10 mouse cellular contexts compared by ENCODE assay signal in genomic region chr15:89480584-89480983, GRCm38 (mm10). TPM values are rescaled to one million over a fixed set of nuclear protein-coding genes. Genes with fewer than 3 reads are reported as not detected.
A peak's percentile ranks its signal among the peaks of the same experiment; 100 is the strongest.
DNase-seq lines count a peak whose midpoint lies in the region; ATAC-seq lines count a peak whose summit lies in the region.
"Had no signal": no experiment of that assay in that cellular context is flagged by ENCODE, and none has a peak within 500 bp of the region (broad histone marks: within the 10 kb centered on the region; RNA-seq: fewer than 3 reads in every experiment).

No protein-coding gene starts in this region.

- H3K4me3 ChIP-seq in embryonic facial prominence, embryonic 14.5 days (ENCODE audit: low read depth, low read length), result no peak overlapping the region
- H3K4me3 ChIP-seq in embryonic facial prominence, embryonic 10.5 days, result no peak overlapping the region
- H3K4me3 ChIP-seq in heart, embryonic 14.5 days (ENCODE audit: control insufficient read depth in 1 of 2, insufficient read depth in 1 of 2, low read depth in 1 of 2, low read length in 2 of 2), result no peak overlapping the region
- no peak overlapping the region for H3K4me3 ChIP-seq in lung, embryonic 15.5 days
- H3K4me3 ChIP-seq: embryonic facial prominence, embryonic 13.5 days; megakaryocyte, embryonic 14.5 days had no signal

- H3K27ac ChIP-seq in embryonic facial prominence, embryonic 14.5 days (replicated peaks; ENCODE audit: low read depth, low read length), result 0 out of 2 replicates have a peak overlapping the region, but pooled peaks have one; percentile 33
- no peak overlapping the region for H3K27ac ChIP-seq in embryonic facial prominence, embryonic 10.5 days (replicated peaks)
- H3K27ac ChIP-seq in heart, embryonic 14.5 days (replicated peaks in 1 of 2; ENCODE audit: control insufficient read depth in 1 of 2, insufficient read depth in 1 of 2, low read depth in 2 of 2, low read length in 2 of 2), result peak overlapping the region; percentile 62 to 77
- peak overlapping the region; percentile 65 for H3K27ac ChIP-seq in lung, embryonic 15.5 days
- H3K27ac ChIP-seq: embryonic facial prominence, embryonic 13.5 days had no signal

- DNase-seq in embryonic facial prominence, embryonic 14.5 days (ENCODE audit: low spot score), result peak; percentile 20
- DNase-seq in embryonic facial prominence, embryonic 10.5 days (ENCODE audit: low spot score), result no peak
- DNase-seq in cerebellum, adult 11-12 months, result peak; percentile 82
- DNase-seq in thymus, postnatal 14 days, result no peak
- DNase-seq in T-cell, adult 2 months (ENCODE audit: low spot score), result no peak
- DNase-seq in thymus, postnatal 4 days, result no peak

- 0 out of 2 replicates have a peak, but pooled peaks cover 3% of the 10 kb centered on the region for H3K9me3 ChIP-seq in embryonic facial prominence, embryonic 14.5 days (ENCODE audit: control insufficient read depth, low read length)
- no peaks in the 10 kb centered on the region for H3K9me3 ChIP-seq in embryonic facial prominence, embryonic 10.5 days
- no peaks in the 10 kb centered on the region for H3K9me3 ChIP-seq in heart, embryonic 14.5 days (ENCODE audit: control insufficient read depth, low read length)
- no peaks in the 10 kb centered on the region for H3K9me3 ChIP-seq in lung, embryonic 15.5 days
- H3K9me3 ChIP-seq: embryonic facial prominence, embryonic 13.5 days had no signal

- peaks cover 7% of the 10 kb centered on the region for H3K4me1 ChIP-seq in embryonic facial prominence, embryonic 14.5 days (ENCODE audit: control insufficient read depth, insufficient read depth, low read length)
- H3K4me1 ChIP-seq in embryonic facial prominence, embryonic 10.5 days, result peaks cover 23% of the 10 kb centered on the region
- H3K4me1 ChIP-seq in heart, embryonic 14.5 days (ENCODE audit: control insufficient read depth in 2 of 2, insufficient read depth in 2 of 2, low read length in 2 of 2), result peaks cover 6 to 20% of the 10 kb centered on the region in 2 experiments; a peak in 3 of 4 replicates
- H3K4me1 ChIP-seq in lung, embryonic 15.5 days, result 0 out of 2 replicates have a peak, but pooled peaks cover 1% of the 10 kb centered on the region

- no peak for ATAC-seq in embryonic facial prominence, embryonic 14.5 days (ENCODE audit: low read depth)
- no peak; the same call in 1 of the 2 replicates for ATAC-seq in heart, embryonic 14.5 days (ENCODE audit: insufficient number of reproducible peaks, insufficient read depth, low FRiP score, low read depth)
- ATAC-seq in lung, embryonic 15.5 days (ENCODE audit: borderline replicate concordance, extremely low read depth, low FRiP score, low TSS enrichment), result no peak

- 75% methylated on average over 8 of the region's 8 CpGs for WGBS in embryonic facial prominence, embryonic 14.5 days
- 74% methylated on average over 8 of the region's 8 CpGs for WGBS in embryonic facial prominence, embryonic 10.5 days
- WGBS in heart, embryonic 14.5 days, result 37% methylated on average over 8 of the region's 8 CpGs
- 46% methylated on average over 8 of the region's 8 CpGs for WGBS in lung, embryonic 15.5 days

- H3K36me3 ChIP-seq in embryonic facial prominence, embryonic 14.5 days (ENCODE audit: control insufficient read depth, insufficient read depth, low read length), result no peaks in the 10 kb centered on the region
- H3K36me3 ChIP-seq in embryonic facial prominence, embryonic 10.5 days (replicated peaks), result no peaks in the 10 kb centered on the region
- no peaks in the 10 kb centered on the region for H3K36me3 ChIP-seq in heart, embryonic 14.5 days (ENCODE audit: control insufficient read depth, insufficient read depth, low read length)
- H3K36me3 ChIP-seq in lung, embryonic 15.5 days, result no peaks in the 10 kb centered on the region
- H3K36me3 ChIP-seq: embryonic facial prominence, embryonic 13.5 days had no signal

- H3K27me3 ChIP-seq in embryonic facial prominence, embryonic 14.5 days (replicated peaks; ENCODE audit: control insufficient read depth, insufficient read depth, low read length), result no peaks in the 10 kb centered on the region
- peaks cover 15% of the 10 kb centered on the region for H3K27me3 ChIP-seq in embryonic facial prominence, embryonic 10.5 days (replicated peaks; ENCODE audit: low read depth, poor library complexity, severe bottlenecking)
- H3K27me3 ChIP-seq in heart, embryonic 14.5 days (ENCODE audit: control insufficient read depth, insufficient read depth, low read length), result no peaks in the 10 kb centered on the region
- H3K27me3 ChIP-seq in lung, embryonic 15.5 days, result no peaks in the 10 kb centered on the region
- H3K27me3 ChIP-seq: embryonic facial prominence, embryonic 13.5 days; megakaryocyte, embryonic 14.5 days had no signal

- no peak overlapping the region for H3K4me2 ChIP-seq in embryonic facial prominence, embryonic 14.5 days (ENCODE audit: low read depth, low read length)
- H3K4me2 ChIP-seq in heart, embryonic 14.5 days (ENCODE audit: low read length), result no peak overlapping the region
- H3K4me2 ChIP-seq in lung, embryonic 15.5 days, result no peak overlapping the region
- H3K4me2 ChIP-seq: embryonic facial prominence, embryonic 13.5 days had no signal

- H3K9ac ChIP-seq in embryonic facial prominence, embryonic 14.5 days (ENCODE audit: low read depth, low read length), result no peak overlapping the region
- no peak overlapping the region for H3K9ac ChIP-seq in heart, embryonic 14.5 days (ENCODE audit: low read length)
- H3K9ac ChIP-seq in lung, embryonic 15.5 days, result no peak overlapping the region
- H3K9ac ChIP-seq: embryonic facial prominence, embryonic 13.5 days had no signal

RNA-seq across cellular contexts. Expression of gene Arsa, which starts 3.4 kb away (rescaled TPM):
- 18.5 and 20.7 TPM in 2 replicates for polyA plus RNA-seq in embryonic facial prominence, embryonic 14.5 days (2014; fragmentation: Nextera tagmentation; extraction: Ambion mirVana)
- polyA plus RNA-seq in embryonic facial prominence, embryonic 10.5 days (2016; fragmentation: Nextera tagmentation; extraction: Ambion mirVana), result 11.2 and 11.5 TPM in 2 replicates
- polyA plus RNA-seq in heart, embryonic 14.5 days (2014; fragmentation: Nextera tagmentation; extraction: Ambion mirVana), result 12.5 and 14.1 TPM in 2 replicates
- 21.5 and 22.7 TPM in 2 replicates for polyA plus RNA-seq in lung, embryonic 15.5 days (2015; fragmentation: Nextera tagmentation; extraction: Ambion mirVana)

RNA-seq across cellular contexts. Expression of gene Shank3, which starts 18.8 kb away (rescaled TPM):
- polyA plus RNA-seq in embryonic facial prominence, embryonic 14.5 days (2014; fragmentation: Nextera tagmentation; extraction: Ambion mirVana), result 1.9 and 2.0 TPM in 2 replicates
- polyA plus RNA-seq in embryonic facial prominence, embryonic 10.5 days (2016; fragmentation: Nextera tagmentation; extraction: Ambion mirVana), result 1.3 and 2.4 TPM in 2 replicates
- polyA plus RNA-seq in heart, embryonic 14.5 days (2014; fragmentation: Nextera tagmentation; extraction: Ambion mirVana), result 2.2 and 2.4 TPM in 2 replicates
- 2.5 and 2.8 TPM in 2 replicates for polyA plus RNA-seq in lung, embryonic 15.5 days (2015; fragmentation: Nextera tagmentation; extraction: Ambion mirVana)

RNA-seq across cellular contexts. Expression of gene Mapk8ip2, which starts 26.9 kb away (rescaled TPM):
- 4.3 and 5.2 TPM in 2 replicates for polyA plus RNA-seq in embryonic facial prominence, embryonic 14.5 days (2014; fragmentation: Nextera tagmentation; extraction: Ambion mirVana)
- polyA plus RNA-seq in embryonic facial prominence, embryonic 10.5 days (2016; fragmentation: Nextera tagmentation; extraction: Ambion mirVana), result 9.2 and 9.7 TPM in 2 replicates
- 0.41 and 0.42 TPM in 2 replicates for polyA plus RNA-seq in heart, embryonic 14.5 days (2014; fragmentation: Nextera tagmentation; extraction: Ambion mirVana)
- polyA plus RNA-seq in lung, embryonic 15.5 days (2015; fragmentation: Nextera tagmentation; extraction: Ambion mirVana), result 0.65 and 0.97 TPM in 2 replicates

RNA-seq across cellular contexts. Expression of gene Chkb, which starts 50.9 kb away (rescaled TPM):
- polyA plus RNA-seq in embryonic facial prominence, embryonic 14.5 days (2014; fragmentation: Nextera tagmentation; extraction: Ambion mirVana), result 44.7 and 48.1 TPM in 2 replicates
- 42.5 and 43.5 TPM in 2 replicates for polyA plus RNA-seq in embryonic facial prominence, embryonic 10.5 days (2016; fragmentation: Nextera tagmentation; extraction: Ambion mirVana)
- 68.9 and 75.0 TPM in 2 replicates for polyA plus RNA-seq in heart, embryonic 14.5 days (2014; fragmentation: Nextera tagmentation; extraction: Ambion mirVana)
- 51.3 and 57.9 TPM in 2 replicates for polyA plus RNA-seq in lung, embryonic 15.5 days (2015; fragmentation: Nextera tagmentation; extraction: Ambion mirVana)

RNA-seq across cellular contexts. Expression of gene Gm44502, which starts 51.1 kb away (rescaled TPM):
- polyA plus RNA-seq in embryonic facial prominence, embryonic 14.5 days (2014; fragmentation: Nextera tagmentation; extraction: Ambion mirVana), result not detected in 2 replicates
- not detected in 2 replicates for polyA plus RNA-seq in embryonic facial prominence, embryonic 10.5 days (2016; fragmentation: Nextera tagmentation; extraction: Ambion mirVana)
- polyA plus RNA-seq in heart, embryonic 14.5 days (2014; fragmentation: Nextera tagmentation; extraction: Ambion mirVana), result 0.53 and 0.59 TPM in 2 replicates
- polyA plus RNA-seq in lung, embryonic 15.5 days (2015; fragmentation: Nextera tagmentation; extraction: Ambion mirVana), result 0.40 TPM in 1 of 2 replicates, not detected in the other
- polyA plus RNA-seq: embryonic facial prominence, embryonic 13.5 days had no signal

Comparison
In these comparisons a context has a peak if more than half of its experiments do, and no peak if none do; other contexts are left out.
1. DNase-seq: peak in embryonic facial prominence, embryonic 14.5 days (single experiment) and cerebellum, adult 11-12 months (single experiment); none in embryonic facial prominence, embryonic 10.5 days (single experiment), thymus, postnatal 14 days (single experiment), T-cell, adult 2 months (single experiment) and thymus, postnatal 4 days (single experiment).